Mouse (Mus musculus) erythroblast, embryonic 14.5 days (primary cell): ENCODE results near the gene Gmfb.

Experiments
- GATA1 ChIP-seq: IDR thresholded peaks from 2 replicates; pipeline ENCODE4 v1.6.1; 2012; ENCODE audit warnings: low read length, inconsistent platforms, mixed read lengths
- TAL1 ChIP-seq: IDR thresholded peaks from 3 replicates; pipeline ENCODE4 v1.6.1; 2012; ENCODE audit warnings: low read length, inconsistent platforms, mixed read lengths

GRCm38 (mm10) chr14:46779217-46779616 is 42.8 kb downstream of the Gmfb start:
- TF ChIP-seq TAL1 (no peak), GATA1 (no peak)
